Mouse (Mus musculus) splenic B cell, adult 2 months (primary cell): Measurements from ENCODE around the gene Pdcd2.

Experiments
- DNase-seq: peaks from one replicate; pipeline ENCODE4 v3.0.0-alpha.2; 2011; ENCODE audit warnings: low read depth, low spot score
- H3K27me3 ChIP-seq: 2 replicates; pipeline ENCODE4 v1.6.1; 2012; ENCODE audit warnings: mild to moderate bottlenecking, low read length, moderate library complexity, mixed read lengths; ENCODE audit not compliant: control insufficient read depth, poor library complexity, insufficient read depth, severe bottlenecking
- H3K36me3 ChIP-seq: 2 replicates; pipeline ENCODE4 v1.6.1; 2012; ENCODE audit warnings: mild to moderate bottlenecking, low read length, moderate library complexity, mixed read lengths; ENCODE audit not compliant: control insufficient read depth, poor library complexity, insufficient read depth, severe bottlenecking

The Pdcd2 gene

DNA sequence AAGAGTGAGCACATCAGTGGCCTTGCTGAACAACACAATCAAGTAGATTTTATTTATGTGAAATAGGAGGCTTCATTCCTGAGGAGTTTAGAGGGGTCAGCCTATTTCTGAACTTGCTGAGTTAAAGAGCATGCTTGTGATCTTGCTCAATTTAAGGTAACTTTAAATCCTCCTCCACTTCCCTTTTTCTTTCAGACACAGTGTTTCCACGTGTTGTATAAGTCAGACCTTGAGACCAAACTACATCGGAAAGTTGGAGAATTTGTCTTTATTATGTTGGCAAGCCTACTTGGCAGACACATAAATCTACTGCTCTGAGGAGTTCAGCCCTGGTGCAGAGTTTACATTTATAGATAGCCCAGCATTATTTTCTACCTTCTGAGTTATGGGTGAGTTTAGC is 1.8 kb upstream of the Pdcd2 start:
- DNase-seq, result no peak
- H3K36me3 ChIP-seq, result no peaks in the 10 kb centered on the region; the same call in 1 of the 2 replicates
- H3K27me3 ChIP-seq, result no peaks in the 10 kb centered on the region

DNA sequence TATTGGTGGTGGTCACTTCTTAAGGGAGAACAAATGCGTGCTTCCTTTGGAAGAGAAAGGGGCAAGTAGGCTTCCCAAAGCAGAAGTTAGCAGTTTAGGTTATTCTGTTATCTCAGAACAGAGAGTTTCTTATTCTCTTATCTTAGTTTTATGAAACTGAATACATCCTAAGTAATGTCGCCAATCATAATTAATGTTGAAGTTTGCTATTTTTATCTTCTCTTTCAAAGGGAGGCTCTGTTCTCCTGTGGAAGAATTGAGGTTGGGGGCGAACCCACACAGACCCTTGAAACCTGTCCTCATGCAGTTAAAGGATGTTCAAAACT is 673 bp upstream of the Pdcd2 start:
- Histone ChIP-seq H3K27me3 (no peaks in the 10 kb centered on the region), H3K36me3 (no peaks in the 10 kb centered on the region; the same call in 1 of the 2 replicates)
- DNase-seq, result no peak

GRCm38 (mm10) chr17:15526304-15526703 is 797 bp downstream of the Pdcd2 start:
- H3K36me3 ChIP-seq, result peaks cover 2% of the 10 kb centered on the region
- no peaks in the 10 kb centered on the region for H3K27me3 ChIP-seq
- DNase-seq, result no peak

GRCm38 (mm10) chr17:15518766-15519165 is 8.3 kb downstream of the Pdcd2 start:
- Histone ChIP-seq H3K36me3 (peaks cover 12% of the 10 kb centered on the region; the same call in 1 of the 2 replicates), H3K27me3 (no peaks in the 10 kb centered on the region)
- no peak for DNase-seq

- no peaks in the 10 kb centered on the region for H3K27me3 ChIP-seq
- DNase-seq, result no peak
These were observed 8.9 kb downstream of the Pdcd2 start for GRCm38 (mm10) chr17:15518186-15518585.

DNA sequence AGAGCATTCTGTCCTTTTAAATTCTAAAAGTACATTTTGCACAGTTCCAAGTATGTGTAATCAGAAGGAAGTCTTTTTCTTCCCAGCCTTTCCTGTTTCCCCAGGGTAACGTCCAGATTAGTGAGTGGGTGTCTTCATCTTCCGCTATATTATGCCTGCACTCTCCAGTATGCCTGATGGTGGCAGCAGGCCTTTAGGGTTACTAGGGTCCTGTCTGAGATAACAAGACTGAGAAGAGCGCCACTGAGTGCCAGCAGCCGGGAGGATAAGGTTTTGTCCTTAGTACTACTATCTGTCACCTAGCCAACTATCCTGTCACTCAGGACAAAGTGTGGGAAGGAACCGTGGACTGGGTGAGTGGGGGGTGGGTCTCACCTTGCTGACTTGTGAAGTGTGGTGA is 9.3 kb downstream of the Pdcd2 start:
- peaks cover 15% of the 10 kb centered on the region; the same call in 1 of the 2 replicates for H3K36me3 ChIP-seq
- no peaks in the 10 kb centered on the region for H3K27me3 ChIP-seq
- DNase-seq, result no peak

More at GRCm38 (mm10) chr17:15518186-15518585, 8.9 kb downstream of the Pdcd2 start:
- H3K36me3 ChIP-seq, result peaks cover 15% of the 10 kb centered on the region; the same call in 1 of the 2 replicates

- no peak for DNase-seq
- Histone ChIP-seq H3K27me3 (no peaks in the 10 kb centered on the region), H3K36me3 (peaks cover 21% of the 10 kb centered on the region)
These were observed 16.4 kb downstream of the Pdcd2 start for GRCm38 (mm10) chr17:15510694-15511093.

DNA sequence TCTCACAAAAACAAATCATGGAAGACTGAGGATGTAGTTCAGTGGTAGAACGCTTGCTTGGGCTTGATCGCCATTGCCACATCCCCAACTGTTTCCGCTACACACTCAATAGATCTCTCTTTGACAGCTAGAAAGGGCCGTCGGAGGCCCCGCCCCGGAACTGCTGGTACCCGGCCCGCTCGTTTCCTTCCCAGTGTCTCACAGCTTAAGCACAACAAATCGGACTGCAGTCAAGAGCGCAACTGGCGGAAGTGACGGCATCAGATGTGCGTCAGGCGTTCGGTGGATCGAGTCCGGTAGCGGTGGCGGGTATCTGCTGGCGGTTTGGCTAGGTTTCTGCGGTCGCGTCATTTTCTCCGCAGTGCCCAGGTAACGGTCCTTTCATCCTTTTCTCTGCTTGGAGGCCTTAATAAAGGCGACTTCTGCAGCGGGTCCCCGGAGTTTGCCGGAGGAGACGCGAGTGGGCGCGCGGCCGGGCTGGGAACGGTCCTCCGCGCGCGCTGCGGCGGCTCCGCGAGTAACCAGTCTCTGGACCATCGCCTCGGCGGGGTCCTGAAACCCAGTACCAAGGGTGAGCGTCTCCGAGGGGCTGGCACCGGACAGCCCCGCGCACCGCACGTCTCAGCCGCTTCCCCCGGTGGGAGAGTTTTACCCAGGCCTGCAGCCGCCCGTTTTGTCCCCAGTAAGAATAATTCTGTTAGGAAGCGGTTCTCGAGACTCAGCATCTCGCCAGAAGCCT is 27.3 kb downstream of the Pdcd2 start, which contains the start of the genes Psmb1 and Tbp:
Gene Psmb1 (minus strand): TSS at position 96 of the 739 bp plus-strand sequence.
Gene Tbp (plus strand): TSS at position 233 of the 739 bp plus-strand sequence.
- DNase-seq, result peak; percentile 98
- peaks cover 4% of the 10 kb centered on the region; the same call in 1 of the 2 replicates for H3K36me3 ChIP-seq
- H3K27me3 ChIP-seq, result no peaks in the 10 kb centered on the region

- Histone ChIP-seq H3K36me3 (peaks cover 5% of the 10 kb centered on the region; the same call in 1 of the 2 replicates), H3K27me3 (no peaks in the 10 kb centered on the region)
- DNase-seq, result peak; percentile 2
These were observed 28.4 kb downstream of the Pdcd2 start for GRCm38 (mm10) chr17:15498753-15499113.

DNA sequence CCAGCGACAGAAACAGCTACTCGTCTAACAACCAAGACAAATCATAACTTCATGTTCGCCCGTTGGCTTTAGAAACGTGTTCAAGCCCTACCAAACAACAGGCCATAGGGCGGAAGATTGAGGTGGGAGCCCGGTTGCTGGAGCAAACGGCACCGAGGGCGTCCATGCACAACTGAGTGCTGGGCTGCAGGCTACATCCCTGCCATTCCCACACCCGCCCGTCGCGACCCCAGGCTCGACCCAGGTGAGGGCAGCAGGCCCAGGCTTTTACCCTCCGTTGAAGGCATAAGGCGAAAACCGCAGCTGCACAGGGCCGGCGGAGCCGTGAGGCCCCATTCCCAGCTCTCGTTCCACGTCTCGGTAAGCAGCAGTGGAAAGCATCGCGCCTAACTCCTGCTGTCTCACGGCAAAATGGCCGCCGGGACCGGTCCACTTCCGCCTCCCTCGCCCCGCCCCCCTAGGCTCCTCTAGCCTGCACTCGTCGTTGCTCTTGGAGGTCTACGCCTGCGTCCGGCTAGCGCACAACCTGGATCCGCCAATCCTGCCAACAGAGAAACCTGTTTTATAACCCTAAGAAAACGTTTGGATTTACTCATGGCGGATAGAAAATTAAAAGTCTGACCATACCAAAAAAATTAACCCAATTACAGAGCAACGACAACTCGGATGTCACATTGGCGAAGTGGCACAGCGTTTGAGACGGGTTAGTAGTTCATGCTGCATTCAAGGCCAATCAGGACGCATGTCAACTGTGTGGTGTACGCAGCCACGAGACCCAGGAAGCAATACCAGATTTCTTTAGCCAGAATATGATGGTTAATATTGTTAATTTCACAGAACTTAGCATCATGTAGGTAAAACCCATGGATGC is 29.0 kb downstream of the Pdcd2 start:
- Histone ChIP-seq H3K36me3 (peaks cover 3% of the 10 kb centered on the region; the same call in 1 of the 2 replicates), H3K27me3 (no peaks in the 10 kb centered on the region)
- peak; percentile 92 for DNase-seq

- no peak for DNase-seq
- Histone ChIP-seq H3K27me3 (no peaks in the 10 kb centered on the region), H3K36me3 (peaks cover 14% of the 10 kb centered on the region)
These were observed 36.6 kb downstream of the Pdcd2 start for GRCm38 (mm10) chr17:15490542-15490941.

DNA sequence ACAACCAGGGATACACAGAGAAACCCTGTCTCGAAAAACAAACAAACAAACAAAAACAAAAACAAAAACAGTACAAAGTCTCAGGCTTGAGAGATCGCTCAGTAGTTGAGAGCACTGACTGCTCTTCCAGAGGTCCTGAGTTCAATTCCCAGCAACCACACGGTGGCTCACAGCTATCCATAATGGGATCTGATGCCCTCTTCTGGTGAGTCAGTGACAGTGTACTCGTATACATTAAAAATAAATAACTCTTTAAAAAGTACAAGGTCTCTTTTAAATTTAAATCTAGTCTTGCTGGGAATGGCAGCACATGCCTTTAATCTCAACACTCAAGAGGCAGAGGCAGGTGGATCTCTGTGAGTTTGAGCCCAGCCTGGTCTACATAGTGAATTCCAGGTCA is 54.4 kb downstream of the Pdcd2 start:
- Histone ChIP-seq H3K36me3 (peaks cover 22% of the 10 kb centered on the region), H3K27me3 (no peaks in the 10 kb centered on the region)
- peak; percentile 19 for DNase-seq
